Mouse (Mus musculus): ENCODE measurements around the gene Parva.

Gene Parva

GRCm38 (mm10) chr7:112614046-112614790 lies 186.9 kb downstream of the Parva start:
- H3K36me3 ChIP-seq (ENCODE audit: control insufficient read depth, insufficient read depth, low read length, poor library complexity, severe bottlenecking): no peaks in the 10 kb centered on the region

GRCm38 (mm10) chr7:112614791-112615668 lies 187.7 kb downstream of the Parva start:
- Histone ChIP-seq H3K36me3 (ENCODE audit: control insufficient read depth, insufficient read depth, low read length, poor library complexity, severe bottlenecking) (no peaks in the 10 kb centered on the region), H3K27me3 (ENCODE audit: control insufficient read depth, insufficient read depth, low read length, poor library complexity, severe bottlenecking) (no peaks in the 10 kb centered on the region)
- DNase-seq (ENCODE audit: low read depth, low spot score): no peak

More at GRCm38 (mm10) chr7:112614046-112614790, 186.9 kb downstream of the Parva start:
- DNase-seq (ENCODE audit: low read depth, low spot score): no peak
- no peaks in the 10 kb centered on the region for H3K27me3 ChIP-seq (ENCODE audit: control insufficient read depth, insufficient read depth, low read length, poor library complexity, severe bottlenecking)

DNA sequence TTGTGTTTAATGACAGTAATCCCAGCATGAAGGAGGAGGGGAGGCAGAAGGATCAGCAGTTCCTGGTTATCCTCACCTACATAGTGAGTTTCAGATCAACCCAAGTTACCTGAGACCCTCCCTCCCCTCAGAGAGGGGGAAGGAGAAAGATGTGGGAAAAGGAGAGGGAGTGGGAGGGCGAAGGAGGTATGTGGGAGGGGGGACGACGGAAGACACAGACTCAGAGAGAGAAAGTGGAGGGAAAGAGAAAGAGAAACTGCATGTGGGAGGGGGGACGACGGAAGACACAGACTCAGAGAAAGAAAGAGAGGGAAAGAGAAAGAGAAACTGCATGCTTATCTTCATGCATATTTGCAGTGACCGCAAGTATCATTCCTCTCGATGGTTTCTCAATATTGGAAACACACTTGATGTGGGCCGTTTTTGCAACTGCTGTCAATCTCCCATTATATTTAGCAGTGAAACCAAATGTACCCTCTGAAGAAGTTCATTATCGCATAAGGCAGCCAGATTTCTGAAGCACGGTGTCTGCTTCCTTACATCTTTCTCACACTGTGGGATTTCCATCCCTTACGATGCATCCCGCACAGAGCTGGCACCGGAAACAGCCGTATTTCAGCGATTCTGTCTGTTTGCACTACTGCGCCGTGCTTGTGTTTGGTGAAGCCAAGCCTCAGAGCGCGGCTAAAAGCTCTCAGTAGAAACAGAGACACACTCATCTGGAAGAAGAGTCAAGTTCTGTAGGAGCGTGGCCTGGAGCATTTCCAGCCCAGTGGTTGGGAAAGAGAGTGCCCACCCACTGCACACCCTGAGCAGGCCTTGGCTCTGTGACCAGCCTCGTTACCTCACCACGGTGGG lies 193.2 kb downstream of the Parva start:
- DNase-seq (ENCODE audit: low read depth, low spot score): no peak
- Histone ChIP-seq H3K27me3 (ENCODE audit: control insufficient read depth, insufficient read depth, low read length, poor library complexity, severe bottlenecking) (no peaks in the 10 kb centered on the region), H3K36me3 (ENCODE audit: control insufficient read depth, insufficient read depth, low read length, poor library complexity, severe bottlenecking) (no peaks in the 10 kb centered on the region)

DNA sequence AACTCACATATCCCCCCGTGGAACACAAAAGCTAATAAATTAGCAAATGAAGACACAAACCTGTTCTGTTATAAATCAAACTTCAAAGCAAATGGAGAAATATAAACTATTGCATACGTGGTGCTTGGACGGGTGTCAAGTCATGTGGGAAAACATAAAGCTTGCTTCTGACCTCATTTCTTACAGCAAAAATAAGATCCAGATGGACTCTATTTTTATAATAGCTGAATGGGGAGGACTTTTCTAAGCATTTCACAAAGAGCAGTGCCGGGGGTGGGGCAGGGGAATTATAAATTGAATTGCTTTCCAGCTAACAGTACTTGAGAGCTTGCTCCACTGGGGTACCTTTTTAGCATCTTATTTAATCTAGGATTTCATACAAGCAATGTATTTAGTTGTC lies 200.2 kb downstream of the Parva start:
- no peak for DNase-seq (ENCODE audit: low read depth, low spot score)

GRCm38 (mm10) chr7:112634505-112635213 lies 207.4 kb downstream of the Parva start:
- DNase-seq (ENCODE audit: low read depth, low spot score): no peak
- Histone ChIP-seq H3K27me3 (ENCODE audit: control insufficient read depth, insufficient read depth, low read length, poor library complexity, severe bottlenecking) (no peaks in the 10 kb centered on the region), H3K36me3 (ENCODE audit: control insufficient read depth, insufficient read depth, low read length, poor library complexity, severe bottlenecking) (no peaks in the 10 kb centered on the region)

More for the DNA sequence above, 200.2 kb downstream of the Parva start:
- Histone ChIP-seq H3K27me3 (ENCODE audit: control insufficient read depth, insufficient read depth, low read length, poor library complexity, severe bottlenecking) (no peaks in the 10 kb centered on the region), H3K36me3 (ENCODE audit: control insufficient read depth, insufficient read depth, low read length, poor library complexity, severe bottlenecking) (no peaks in the 10 kb centered on the region)

DNA sequence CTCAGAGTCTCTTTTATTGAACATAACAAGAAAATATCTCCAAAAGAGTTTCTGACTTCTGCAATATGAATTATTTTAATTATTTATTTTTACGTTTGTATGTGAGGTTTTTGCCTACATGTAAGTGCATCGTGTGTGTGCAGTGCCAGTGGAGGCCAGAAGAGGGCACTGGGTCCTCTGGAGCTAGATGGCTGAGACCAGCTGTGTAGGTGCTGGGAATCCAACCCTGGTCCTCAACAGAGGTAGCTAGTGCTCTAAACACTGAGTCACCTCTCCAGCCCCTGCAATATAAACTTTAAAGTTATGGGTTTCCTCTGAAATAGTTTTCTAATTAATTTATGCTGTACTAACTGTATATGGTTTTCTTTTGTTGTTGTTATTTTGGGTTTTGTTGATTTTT lies 208.6 kb downstream of the Parva start:
- Histone ChIP-seq H3K27me3 (ENCODE audit: control insufficient read depth, insufficient read depth, low read length, poor library complexity, severe bottlenecking) (no peaks in the 10 kb centered on the region), H3K36me3 (ENCODE audit: control insufficient read depth, insufficient read depth, low read length, poor library complexity, severe bottlenecking) (no peaks in the 10 kb centered on the region)
- DNase-seq (ENCODE audit: low read depth, low spot score): no peak
